31 mouse cellular contexts compared by ENCODE assay signal in the genomic region with DNA sequence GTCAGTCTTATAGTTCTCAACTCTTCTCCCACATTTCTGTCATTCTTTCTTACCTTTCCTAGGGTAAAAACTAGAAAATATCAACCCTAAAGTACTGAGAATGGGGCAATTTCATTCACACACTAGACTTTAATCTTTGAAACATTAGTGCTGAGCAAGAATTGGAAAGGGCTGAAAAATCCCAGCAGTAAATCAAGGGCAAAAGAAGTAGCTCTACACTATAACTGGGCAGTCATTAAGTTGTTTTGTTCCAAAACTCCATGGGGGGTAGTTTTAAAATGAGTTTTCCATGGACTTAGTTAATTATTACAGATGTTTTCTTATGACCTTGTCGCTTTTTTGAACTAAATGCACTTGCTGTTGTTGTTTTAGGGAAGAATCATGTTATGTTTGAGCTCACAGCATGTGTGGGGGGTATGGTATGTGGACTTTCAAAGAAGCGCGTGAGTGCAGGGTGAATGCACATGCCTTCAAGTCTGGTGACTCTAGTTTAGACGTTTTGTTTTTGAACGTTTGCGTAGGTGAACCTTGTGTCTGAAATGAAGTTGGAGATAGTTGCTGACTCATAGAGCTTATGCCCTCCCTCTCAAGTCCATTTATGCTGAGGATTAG. TPM values are rescaled to one million over a fixed set of nuclear protein-coding genes. Genes with fewer than 3 reads are reported as not detected.
A peak's percentile ranks its signal among the peaks of the same experiment; 100 is the strongest.
DNase-seq lines count a peak whose midpoint lies in the region; ATAC-seq and TF ChIP-seq lines count a peak whose summit lies in the region.
"Had no signal": no experiment of that assay in that cellular context is flagged by ENCODE, and none has a peak within 500 bp of the region (broad histone marks: within the 10 kb centered on the region; RNA-seq: fewer than 3 reads in every experiment).

No protein-coding gene starts in this region.

- TF ChIP-seq CTCF in stomach, postnatal 0 days (IDR thresholded peaks at IDR 0.05; ENCODE audit: low read depth), result no peak

- H3K9ac ChIP-seq in kidney, embryonic 15.5 days, result no peak overlapping the region
- H3K9ac ChIP-seq in intestine, embryonic 16.5 days (ENCODE audit: low read depth, low read length), result no peak overlapping the region
- no peak overlapping the region for H3K9ac ChIP-seq in stomach, postnatal 0 days (ENCODE audit: low read length)
- H3K9ac ChIP-seq: embryonic facial prominence, embryonic 13.5 days; heart, embryonic 13.5 days; midbrain, embryonic 15.5 days had no signal

- no peaks in the 10 kb centered on the region for H3K36me3 ChIP-seq in kidney, embryonic 15.5 days
- no peaks in the 10 kb centered on the region for H3K36me3 ChIP-seq in intestine, embryonic 16.5 days (ENCODE audit: control insufficient read depth, insufficient read depth, low read length)
- no peaks in the 10 kb centered on the region for H3K36me3 ChIP-seq in stomach, postnatal 0 days (ENCODE audit: control insufficient read depth, insufficient read depth, low read length)
- H3K36me3 ChIP-seq: embryonic facial prominence, embryonic 13.5 days; forebrain, embryonic 10.5 days; heart, embryonic 13.5 days; midbrain, embryonic 10.5 days; midbrain, embryonic 15.5 days had no signal

- no peak overlapping the region for H3K4me2 ChIP-seq in kidney, embryonic 15.5 days
- H3K4me2 ChIP-seq in intestine, embryonic 16.5 days (ENCODE audit: low read depth, low read length), result no peak overlapping the region
- H3K4me2 ChIP-seq in stomach, postnatal 0 days (replicated peaks; ENCODE audit: low read depth), result no peak overlapping the region
- H3K4me2 ChIP-seq: embryonic facial prominence, embryonic 13.5 days; heart, embryonic 13.5 days; midbrain, embryonic 15.5 days had no signal

- no peak overlapping the region for H3K4me3 ChIP-seq in kidney, embryonic 15.5 days (replicated peaks)
- no peak overlapping the region for H3K4me3 ChIP-seq in intestine, embryonic 16.5 days (ENCODE audit: low read length)
- no peak overlapping the region for H3K4me3 ChIP-seq in stomach, postnatal 0 days (ENCODE audit: low read depth, low read length)
- H3K4me3 ChIP-seq: embryonic facial prominence, embryonic 13.5 days; forebrain, embryonic 10.5 days; heart, embryonic 13.5 days; midbrain, embryonic 10.5 days; midbrain, embryonic 15.5 days had no signal

- no peak for TF ChIP-seq EP300 in stomach, postnatal 0 days (optimal IDR thresholded peaks at IDR 0.05)

- WGBS in kidney, embryonic 15.5 days, result 52% methylated on average over 6 of the region's 6 CpGs
- 71% methylated on average over 6 of the region's 6 CpGs for WGBS in intestine, embryonic 16.5 days
- 78% methylated on average over 6 of the region's 6 CpGs for WGBS in stomach, postnatal 0 days

- no peaks in the 10 kb centered on the region for H3K9me3 ChIP-seq in kidney, embryonic 15.5 days (replicated peaks)
- H3K9me3 ChIP-seq in intestine, embryonic 16.5 days (ENCODE audit: control insufficient read depth, low read length), result no peaks in the 10 kb centered on the region
- H3K9me3 ChIP-seq in stomach, postnatal 0 days (ENCODE audit: control insufficient read depth, low read length), result no peaks in the 10 kb centered on the region
- H3K9me3 ChIP-seq: embryonic facial prominence, embryonic 13.5 days; forebrain, embryonic 10.5 days; heart, embryonic 13.5 days; midbrain, embryonic 10.5 days; midbrain, embryonic 15.5 days had no signal

- DNase-seq in ZHBTc4 (ENCODE audit: low read depth, low spot score), result peak; percentile 0
- peak; percentile 59 for DNase-seq in kidney, adult 18-20 months
- DNase-seq in kidney, postnatal 25 days, result peak; percentile 47 to 64
- DNase-seq in thymus, postnatal 36 days, result no peak
- no peak for DNase-seq in urinary bladder, postnatal 36 days (ENCODE audit: low spot score in 2 of 2)
- no peak for DNase-seq in stomach, postnatal 0 days (ENCODE audit: low spot score)
- DNase-seq: adrenal gland, adult 2 months; adrenal gland, postnatal 36 days; cerebellum, adult 2 months; cerebellum, postnatal 36 days; heart, postnatal 14 days; liver; lung, adult 18-20 months; spleen, adult 18-20 months; thymus, adult 18-20 months; thymus, postnatal 4 days had no signal

- H3K27ac ChIP-seq in kidney, embryonic 15.5 days, result no peak overlapping the region
- no peak overlapping the region for H3K27ac ChIP-seq in intestine, embryonic 16.5 days (ENCODE audit: low read length)
- no peak overlapping the region for H3K27ac ChIP-seq in stomach, postnatal 0 days (replicated peaks)
- H3K27ac ChIP-seq: embryonic facial prominence, embryonic 13.5 days; forebrain, embryonic 10.5 days; heart, embryonic 13.5 days; midbrain, embryonic 10.5 days; midbrain, embryonic 15.5 days had no signal

- ATAC-seq in kidney, embryonic 15.5 days (replicated peaks; ENCODE audit: low FRiP score), result 0 out of 2 replicates have a peak, but pooled peaks have one; percentile 36
- ATAC-seq in intestine, embryonic 16.5 days, result no peak
- ATAC-seq in stomach, postnatal 0 days (ENCODE audit: low FRiP score, low TSS enrichment), result no peak
- ATAC-seq: activated CD4-positive, CD25-positive, alpha-beta regulatory T cell, adult 4 months; CD4-positive, CD25-positive, alpha-beta regulatory T cell, adult 4 months; forebrain, embryonic 16.5 days; hindbrain, embryonic 16.5 days; lung, postnatal 0 days; midbrain, embryonic 15.5 days had no signal

- H3K27me3 ChIP-seq in kidney, embryonic 15.5 days, result no peaks in the 10 kb centered on the region
- no peaks in the 10 kb centered on the region for H3K27me3 ChIP-seq in intestine, embryonic 16.5 days (replicated peaks; ENCODE audit: control insufficient read depth, insufficient read depth, low read length)
- no peaks in the 10 kb centered on the region for H3K27me3 ChIP-seq in stomach, postnatal 0 days (ENCODE audit: control insufficient read depth, insufficient read depth, low read length)
- H3K27me3 ChIP-seq: embryonic facial prominence, embryonic 13.5 days; heart, embryonic 13.5 days; midbrain, embryonic 15.5 days had no signal

- no peaks in the 10 kb centered on the region for H3K4me1 ChIP-seq in kidney, embryonic 15.5 days
- no peaks in the 10 kb centered on the region for H3K4me1 ChIP-seq in intestine, embryonic 16.5 days (ENCODE audit: control insufficient read depth, insufficient read depth, low read length)
- H3K4me1 ChIP-seq in stomach, postnatal 0 days (replicated peaks; ENCODE audit: control insufficient read depth, insufficient read depth), result no peaks in the 10 kb centered on the region
- H3K4me1 ChIP-seq: embryonic facial prominence, embryonic 13.5 days; forebrain, embryonic 10.5 days; heart, embryonic 13.5 days; midbrain, embryonic 10.5 days; midbrain, embryonic 15.5 days had no signal

RNA-seq across cellular contexts. Expression of a gene that starts 37.1 kb away (rescaled TPM):
- 0.05 and 0.06 TPM in 2 replicates for polyA plus RNA-seq in kidney, embryonic 15.5 days (2015; fragmentation: Nextera tagmentation; extraction: Ambion mirVana)
- polyA plus RNA-seq in intestine, embryonic 16.5 days (2015; fragmentation: Nextera tagmentation; extraction: Ambion mirVana), result 0.05 TPM in 1 of 2 replicates, not detected in the other
- 0.04 TPM in 1 of 2 replicates, not detected in the other for polyA plus RNA-seq in stomach, postnatal 0 days (2015; fragmentation: Nextera tagmentation; extraction: Ambion mirVana)
- polyA plus RNA-seq: activated CD4-positive, CD25-positive, alpha-beta regulatory T cell, adult 4 months; adrenal gland, adult 2 months; CD4-positive, CD25-positive, alpha-beta regulatory T cell, adult 4 months; cerebellum, adult 2 months; forebrain, embryonic 10.5 days; hindbrain, embryonic 11.5 days; midbrain, embryonic 10.5 days; neural tube, embryonic 11.5 days; stomach, embryonic 16.5 days had no signal

RNA-seq across cellular contexts. Expression of a gene that starts 42.0 kb away (rescaled TPM):
- 6.8 and 7.2 TPM in 2 replicates for polyA plus RNA-seq in kidney, embryonic 15.5 days (2015; fragmentation: Nextera tagmentation; extraction: Ambion mirVana)
- polyA plus RNA-seq in intestine, embryonic 16.5 days (2015; fragmentation: Nextera tagmentation; extraction: Ambion mirVana), result 1.3 and 1.4 TPM in 2 replicates
- 0.59 and 0.76 TPM in 2 replicates for polyA plus RNA-seq in stomach, postnatal 0 days (2015; fragmentation: Nextera tagmentation; extraction: Ambion mirVana)
- polyA plus RNA-seq: CD4-positive, CD25-positive, alpha-beta regulatory T cell, adult 4 months had no signal

Comparison
In these comparisons a context has a peak if more than half of its experiments do, and no peak if none do; other contexts are left out.
1. DNase-seq: peak in ZHBTc4 (single experiment), kidney, adult 18-20 months (single experiment) and kidney, postnatal 25 days (2 of 2); none in thymus, postnatal 36 days (0 of 2), urinary bladder, postnatal 36 days (0 of 2) and stomach, postnatal 0 days (single experiment).